Mouse (Mus musculus): ENCODE measurements around the gene Prrc2c.
A peak's percentile ranks its signal among the peaks of the same experiment; 100 is the strongest.
"Not testable (repeated sequence)": the region's sequence is repeated elsewhere in the genome, so short reads cannot be mapped to it uniquely, and the experiment has no call there.

The Prrc2c gene

GRCm38 (mm10) chr1:162740401-162740835 lies at the start of gene Prrc2c:
Gene Prrc2c, minus strand, starts transcription at chr1:162740556.
- DNase-seq (ENCODE audit: low read depth, low spot score) = peak; percentile 94

- no peak for DNase-seq (ENCODE audit: low read depth, low spot score)
Measured at GRCm38 (mm10) chr1:162785222-162785621, 44.9 kb upstream of the Prrc2c start.

DNA sequence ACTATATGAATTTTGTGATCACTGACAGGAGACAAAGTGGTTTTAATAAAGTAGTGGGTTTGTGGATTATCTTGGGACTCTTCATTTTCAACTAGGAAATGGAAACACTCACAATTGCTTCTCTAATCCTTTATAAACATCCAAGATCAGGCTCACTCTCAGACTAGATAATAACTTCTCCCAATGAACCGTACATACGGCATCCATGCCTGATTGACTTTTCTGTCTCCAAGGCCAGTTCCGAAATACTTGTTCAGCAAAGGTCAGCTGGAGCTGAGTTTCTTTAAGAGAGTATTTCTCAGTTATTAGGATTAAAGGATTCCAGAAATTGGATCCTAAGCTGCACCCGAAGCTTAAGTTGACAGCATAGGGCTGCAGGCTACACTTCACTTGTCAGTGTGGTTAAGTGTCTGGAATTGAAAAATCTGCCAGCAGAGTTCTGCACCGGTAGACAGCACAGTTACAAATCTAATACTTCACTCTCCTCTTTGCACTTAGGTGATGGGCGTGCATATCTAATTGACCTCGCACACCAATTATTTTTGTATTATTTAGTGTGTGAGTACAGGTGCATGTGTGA lies 43.4 kb upstream of the Prrc2c start:
- DNase-seq (ENCODE audit: low read depth, low spot score) = no peak

GRCm38 (mm10) chr1:162781035-162781434 lies 40.7 kb upstream of the Prrc2c start:
- not testable (repeated sequence) for DNase-seq (ENCODE audit: low read depth, low spot score)

DNA sequence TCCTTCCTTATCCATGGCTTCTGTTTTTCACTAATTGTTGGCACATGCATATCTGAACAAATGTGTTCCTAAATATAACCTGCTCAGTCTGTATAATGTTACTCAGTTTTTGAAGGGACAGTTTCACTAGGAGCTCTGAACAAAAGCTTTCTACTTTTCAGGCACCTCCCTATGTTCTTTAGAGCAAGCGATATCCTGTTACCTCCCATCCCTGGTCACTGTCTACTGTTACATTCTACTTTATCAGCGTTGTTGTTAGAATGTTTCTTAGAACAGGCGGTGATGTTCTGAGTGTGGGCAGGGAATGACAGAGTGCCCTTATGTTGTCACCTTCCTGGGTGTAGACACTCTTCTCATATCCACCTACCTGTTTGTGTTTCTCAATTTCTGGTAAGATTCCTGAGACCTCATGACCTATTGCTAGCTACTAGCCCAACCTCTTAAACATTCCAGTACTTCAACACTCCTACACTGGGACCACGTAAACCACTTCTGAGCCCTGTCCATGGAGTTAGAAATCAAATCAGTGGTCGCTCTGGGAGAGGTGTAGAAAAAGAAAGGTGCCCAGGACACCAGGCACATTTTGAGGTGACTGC lies 37.7 kb upstream of the Prrc2c start:
- no peak for DNase-seq (ENCODE audit: low read depth, low spot score)

DNA sequence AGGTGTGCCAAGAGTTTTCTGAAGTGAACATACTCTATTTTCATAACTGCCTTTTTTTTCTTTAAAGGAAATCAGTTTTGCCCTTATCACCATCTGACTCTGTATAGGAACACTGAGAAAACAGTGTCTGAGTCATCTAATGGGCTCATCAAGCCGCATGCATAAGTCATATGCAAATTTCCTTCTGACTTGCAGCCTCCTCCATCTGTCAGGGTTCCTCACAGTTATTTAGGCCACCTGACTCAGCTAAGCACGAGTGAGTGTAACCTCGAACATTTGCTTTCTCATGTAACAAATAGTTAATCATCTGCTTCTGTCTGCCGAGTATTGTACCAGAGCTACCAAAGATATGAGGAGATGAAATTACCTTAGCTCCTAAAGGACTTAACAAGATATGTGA lies 33.3 kb upstream of the Prrc2c start:
- DNase-seq (ENCODE audit: low read depth, low spot score) = no peak

DNA sequence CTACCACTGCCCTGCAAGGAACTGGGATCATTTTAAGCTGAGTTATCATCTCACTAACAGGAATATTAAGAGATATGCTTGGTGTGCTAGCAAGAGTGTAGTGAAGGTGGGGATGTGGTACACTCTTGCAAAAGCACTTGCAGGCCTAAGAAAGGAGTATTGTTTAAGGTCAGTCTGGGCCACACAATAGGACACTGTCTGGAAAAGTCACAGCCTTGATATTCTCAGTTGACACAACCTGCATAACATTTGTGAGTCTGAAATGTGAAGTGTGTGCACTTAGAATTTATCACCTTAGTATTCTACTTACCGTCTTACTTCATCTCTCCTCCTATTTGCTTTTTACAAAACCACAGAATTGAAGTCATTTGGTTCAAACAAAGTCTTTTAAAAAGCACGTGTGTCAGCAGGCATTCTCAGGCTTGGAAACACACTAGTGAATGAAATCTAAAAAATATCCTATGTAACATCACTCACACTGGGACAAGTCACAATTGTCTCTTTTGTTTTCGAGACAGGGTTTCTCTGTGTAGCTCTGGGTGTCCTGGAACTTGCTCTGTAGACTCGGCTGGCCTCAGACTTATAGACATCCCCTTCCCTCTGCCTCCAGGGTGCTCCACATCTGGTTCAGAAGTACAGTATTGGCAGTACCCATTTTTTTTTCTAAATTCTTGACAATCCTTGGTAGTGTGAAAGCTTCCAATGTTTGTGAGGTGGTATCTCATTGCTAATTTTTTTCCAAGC lies 31.4 kb upstream of the Prrc2c start:
- no peak for DNase-seq (ENCODE audit: low read depth, low spot score)

GRCm38 (mm10) chr1:162752009-162752408 lies 11.7 kb upstream of the Prrc2c start:
- no peak for DNase-seq (ENCODE audit: low read depth, low spot score)

GRCm38 (mm10) chr1:162749607-162750006 lies 9.3 kb upstream of the Prrc2c start:
- DNase-seq (ENCODE audit: low read depth, low spot score) = no peak

DNA sequence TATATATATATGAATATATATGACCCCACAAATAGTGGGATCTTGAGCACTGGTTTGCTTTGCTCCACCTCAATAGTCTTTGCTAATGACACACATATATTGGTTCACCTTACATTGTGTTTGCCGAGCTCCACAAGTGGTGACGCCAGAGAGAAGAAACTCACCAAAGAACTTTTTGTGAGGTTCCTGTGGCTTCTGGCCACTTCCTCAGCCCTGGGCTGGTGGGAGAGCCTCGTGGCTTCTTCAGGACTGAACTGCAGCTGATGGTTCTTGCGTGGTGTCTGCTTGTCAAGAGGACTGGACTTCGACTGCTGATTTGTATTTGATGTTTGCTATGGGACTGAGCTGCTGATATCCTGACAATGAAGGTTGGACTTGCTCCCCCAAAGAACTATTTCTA lies 8.4 kb upstream of the Prrc2c start:
- DNase-seq (ENCODE audit: low read depth, low spot score) = no peak

GRCm38 (mm10) chr1:162739831-162740394 lies 443 bp downstream of the Prrc2c start:
- DNase-seq (ENCODE audit: low read depth, low spot score) = peak; percentile 50

DNA sequence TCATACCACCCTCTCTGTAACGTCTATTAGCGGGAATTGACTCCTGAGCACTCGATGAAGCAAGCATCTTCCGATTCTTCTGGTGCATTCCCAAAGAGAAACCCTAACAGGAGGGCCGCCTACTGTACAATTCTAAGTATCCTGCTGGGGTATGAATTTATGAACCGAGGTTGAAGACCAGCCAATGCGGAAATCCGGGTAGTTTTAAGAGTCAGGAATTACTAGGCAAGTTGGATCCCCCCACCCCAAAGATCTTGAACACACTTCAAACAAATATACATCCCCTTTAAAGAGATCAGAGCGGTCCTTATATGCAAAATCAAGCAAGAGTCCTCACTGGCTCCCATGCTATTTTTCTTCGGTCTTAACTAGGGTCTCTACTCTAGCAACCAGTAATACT lies 950 bp downstream of the Prrc2c start:
- DNase-seq (ENCODE audit: low read depth, low spot score) = no peak

DNA sequence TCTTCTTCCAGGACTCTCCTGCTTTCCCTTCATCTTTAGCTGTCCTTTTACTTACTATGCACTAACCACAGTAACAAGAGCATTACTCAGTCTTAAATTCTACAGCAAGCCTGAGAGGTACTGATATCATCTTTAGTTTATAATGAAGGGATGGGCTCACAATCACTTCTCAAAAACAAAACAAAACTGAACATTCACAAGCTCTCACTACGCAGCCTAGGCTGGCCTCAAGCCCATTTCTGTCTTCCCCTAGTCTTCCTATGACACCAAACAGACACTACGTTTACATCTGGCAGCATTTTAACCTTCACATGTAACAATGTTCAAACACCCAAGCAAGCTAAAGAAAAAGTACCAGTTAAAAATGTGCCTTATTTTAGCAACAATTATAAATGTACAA lies 1.9 kb downstream of the Prrc2c start:
- DNase-seq (ENCODE audit: low read depth, low spot score) = no peak

DNA sequence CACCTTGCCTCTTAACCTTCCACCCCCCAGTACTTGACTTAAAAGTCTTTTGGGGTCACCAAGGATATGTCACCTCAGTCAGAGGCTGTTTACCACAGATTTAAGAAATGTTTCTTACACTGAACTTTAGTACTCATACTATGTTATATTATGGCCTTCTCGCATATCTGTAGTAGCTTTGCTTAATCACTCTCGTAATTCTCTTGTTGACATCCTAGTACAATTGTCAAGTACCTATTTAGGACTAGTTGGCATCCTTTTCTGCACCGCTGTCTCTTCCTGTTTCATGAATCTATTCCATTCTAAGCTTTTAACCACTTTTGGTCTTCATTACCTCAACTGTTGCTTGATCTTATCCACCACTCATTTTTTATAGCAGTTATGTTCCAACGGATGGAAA lies 5.3 kb downstream of the Prrc2c start:
- no peak for DNase-seq (ENCODE audit: low read depth, low spot score)

DNA sequence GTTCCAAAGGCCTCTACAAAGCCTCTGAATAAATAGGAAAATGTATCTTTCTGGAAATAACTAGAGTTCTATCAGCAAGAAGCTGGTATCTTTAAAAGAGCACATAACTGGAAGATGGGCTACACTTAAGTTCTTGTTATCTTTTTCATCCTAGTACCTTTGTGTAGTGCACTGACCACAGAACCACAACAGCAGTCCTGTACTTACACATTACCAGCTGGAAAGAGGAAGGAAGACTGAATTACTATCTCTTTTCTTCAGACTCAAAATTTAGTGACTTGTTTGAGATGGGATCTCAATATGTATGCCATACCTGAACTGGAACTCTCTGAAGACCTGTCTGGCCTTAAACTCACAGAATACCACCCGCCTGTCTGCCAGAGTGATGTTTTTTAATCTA lies 6.1 kb downstream of the Prrc2c start:
- no peak for DNase-seq (ENCODE audit: low read depth, low spot score)

DNA sequence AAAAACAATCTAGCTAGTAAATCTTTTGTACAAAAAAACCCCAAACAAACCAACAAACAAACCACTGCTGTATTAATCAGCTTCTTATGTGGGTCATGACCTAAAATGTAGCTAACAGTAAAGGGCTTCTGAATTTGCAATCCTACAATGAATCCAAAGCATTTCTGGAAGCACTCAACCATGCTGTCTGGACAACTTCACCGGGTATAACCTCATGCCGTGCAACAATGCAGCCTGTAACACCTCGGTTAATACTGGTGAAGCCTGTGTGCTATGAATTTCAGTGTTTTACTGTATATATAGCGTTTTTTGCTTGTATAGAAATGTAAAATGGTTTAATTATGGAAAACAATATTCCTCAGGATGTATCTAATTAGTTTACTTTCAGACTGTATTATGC lies 8.3 kb downstream of the Prrc2c start:
- no peak for DNase-seq (ENCODE audit: low read depth, low spot score)

DNA sequence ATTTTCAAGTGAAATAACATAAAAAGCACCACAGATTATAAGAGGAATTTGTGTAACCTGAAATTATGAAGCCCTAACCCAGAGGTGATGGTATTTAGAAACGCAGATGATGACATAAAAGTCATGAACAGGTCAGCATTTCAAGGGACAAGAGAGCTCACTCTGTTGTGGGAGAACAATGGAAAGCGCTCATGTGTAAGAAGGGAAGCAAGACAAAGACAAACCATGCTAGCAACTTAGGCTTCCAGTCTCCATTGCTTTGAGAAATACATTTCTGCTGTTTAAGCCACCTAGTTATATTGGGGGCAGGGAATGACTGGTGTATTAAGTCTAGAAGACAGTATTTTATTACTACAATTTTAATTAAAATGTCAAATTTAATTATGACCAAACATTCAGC lies 10.9 kb downstream of the Prrc2c start:
- DNase-seq (ENCODE audit: low read depth, low spot score) = no peak

DNA sequence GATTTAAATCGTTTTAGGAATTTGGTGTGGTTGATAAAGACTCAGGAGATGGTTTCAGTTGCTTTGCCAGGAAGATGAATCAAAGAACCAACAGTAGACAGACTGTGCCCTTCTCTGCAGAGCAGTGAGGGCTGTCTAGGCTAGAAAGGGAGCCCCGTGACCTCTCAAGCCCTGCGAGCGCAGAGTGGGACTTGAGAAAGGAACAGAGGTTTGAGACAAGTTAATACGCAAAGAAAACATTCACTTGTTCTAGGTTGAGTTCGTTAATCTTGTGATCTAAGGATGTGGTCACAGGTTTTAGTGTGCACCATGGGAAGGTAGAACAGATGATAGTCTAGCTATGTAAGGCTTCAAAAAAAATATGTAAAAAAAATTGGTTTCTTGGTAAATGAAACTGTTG lies 12.4 kb downstream of the Prrc2c start:
- no peak for DNase-seq (ENCODE audit: low read depth, low spot score)

- peak; percentile 30 for DNase-seq (ENCODE audit: low read depth, low spot score)
Measured at GRCm38 (mm10) chr1:162723610-162724009, 16.7 kb downstream of the Prrc2c start.

- no peak for DNase-seq (ENCODE audit: low read depth, low spot score)
Measured at GRCm38 (mm10) chr1:162720645-162721044, 19.7 kb downstream of the Prrc2c start.

- no peak for DNase-seq (ENCODE audit: low read depth, low spot score)
Measured at GRCm38 (mm10) chr1:162700389-162701066, 39.8 kb downstream of the Prrc2c start.

GRCm38 (mm10) chr1:162697866-162698265 lies 42.5 kb downstream of the Prrc2c start:
- no peak for DNase-seq (ENCODE audit: low read depth, low spot score)
